Mouse (Mus musculus): ENCODE results near the gene Nedd9.

DNA sequence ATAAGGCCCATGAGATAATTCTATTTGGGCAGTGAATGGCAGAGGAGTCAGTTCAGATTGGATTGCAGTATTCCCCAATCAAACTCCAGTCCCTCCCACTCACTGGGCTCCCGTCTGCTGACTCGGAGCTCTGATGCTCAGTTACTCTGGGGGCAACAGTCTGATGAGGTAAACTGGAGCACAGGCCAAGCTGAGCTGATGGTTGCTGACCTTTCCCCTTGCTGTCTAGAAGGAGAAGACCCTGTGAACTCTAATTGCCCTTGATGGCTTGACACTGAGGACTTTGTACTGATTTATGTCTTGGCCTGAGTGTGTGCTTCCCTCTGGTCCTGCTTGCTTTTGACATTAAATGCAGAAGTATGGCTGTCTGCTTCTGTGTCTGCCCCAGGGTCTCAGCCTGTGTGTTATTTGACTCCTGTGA, 110.1 kb downstream of the Nedd9 start:
- TF ChIP-seq TAL1 (IDR thresholded peaks at IDR 0.05; ENCODE audit: low read length) (no peak), GATA1 (IDR thresholded peaks at IDR 0.05; ENCODE audit: low read length) (no peak)
